In genomic region chr6:14747000-14747399, GRCm38 (mm10) we compare ENCODE assay signal across 22 mouse cellular contexts. TPM values are rescaled to one million over a fixed set of nuclear protein-coding genes. Genes with fewer than 3 reads are reported as not detected.
DNase-seq lines count a peak whose midpoint lies in the region; ATAC-seq and TF ChIP-seq lines count a peak whose summit lies in the region.
"Had no signal": no experiment of that assay in that cellular context is flagged by ENCODE, and none has a peak within 500 bp of the region (broad histone marks: within the 10 kb centered on the region; RNA-seq: fewer than 3 reads in every experiment).

No protein-coding gene starts in this region.

- no peaks in the 10 kb centered on the region for H3K9me3 ChIP-seq in embryonic facial prominence, embryonic 14.5 days (ENCODE audit: control insufficient read depth, low read length)
- no peaks in the 10 kb centered on the region for H3K9me3 ChIP-seq in embryonic facial prominence, embryonic 10.5 days
- H3K9me3 ChIP-seq in intestine, embryonic 16.5 days (ENCODE audit: control insufficient read depth, low read length), result no peaks in the 10 kb centered on the region
- no peaks in the 10 kb centered on the region for H3K9me3 ChIP-seq in intestine, embryonic 15.5 days
- no peaks in the 10 kb centered on the region for H3K9me3 ChIP-seq in lung, embryonic 14.5 days (ENCODE audit: low read depth, low read length)
- no peaks in the 10 kb centered on the region for H3K9me3 ChIP-seq in limb, embryonic 13.5 days
- H3K9me3 ChIP-seq: embryonic facial prominence, embryonic 12.5 days; hindbrain, embryonic 15.5 days; liver, embryonic 13.5 days; midbrain, embryonic 13.5 days had no signal

- H3K36me3 ChIP-seq in embryonic facial prominence, embryonic 14.5 days (ENCODE audit: control insufficient read depth, insufficient read depth, low read length), result no peaks in the 10 kb centered on the region
- H3K36me3 ChIP-seq in embryonic facial prominence, embryonic 10.5 days (replicated peaks), result no peaks in the 10 kb centered on the region
- no peaks in the 10 kb centered on the region for H3K36me3 ChIP-seq in intestine, embryonic 16.5 days (ENCODE audit: control insufficient read depth, insufficient read depth, low read length)
- H3K36me3 ChIP-seq in intestine, embryonic 15.5 days, result no peaks in the 10 kb centered on the region
- H3K36me3 ChIP-seq in lung, embryonic 14.5 days (ENCODE audit: insufficient read depth), result no peaks in the 10 kb centered on the region
- H3K36me3 ChIP-seq in limb, embryonic 13.5 days, result no peaks in the 10 kb centered on the region
- H3K36me3 ChIP-seq: embryonic facial prominence, embryonic 12.5 days; hindbrain, embryonic 15.5 days; liver, embryonic 13.5 days; midbrain, embryonic 13.5 days had no signal

- TF ChIP-seq POLR2A in lung, adult 2 months (IDR thresholded peaks at IDR 0.05; ENCODE audit: borderline replicate concordance, extremely low read depth, low read depth, low read length), result no peak

- no peak overlapping the region for H3K9ac ChIP-seq in embryonic facial prominence, embryonic 14.5 days (ENCODE audit: low read depth, low read length)
- H3K9ac ChIP-seq in intestine, embryonic 16.5 days (ENCODE audit: low read depth, low read length), result no peak overlapping the region
- no peak overlapping the region for H3K9ac ChIP-seq in intestine, embryonic 15.5 days
- H3K9ac ChIP-seq in lung, embryonic 14.5 days, result no peak overlapping the region
- no peak overlapping the region for H3K9ac ChIP-seq in limb, embryonic 13.5 days
- H3K9ac ChIP-seq: embryonic facial prominence, embryonic 12.5 days; hindbrain, embryonic 15.5 days; liver, embryonic 13.5 days; midbrain, embryonic 13.5 days had no signal

- no peak overlapping the region for H3K4me3 ChIP-seq in embryonic facial prominence, embryonic 14.5 days (ENCODE audit: low read depth, low read length)
- no peak overlapping the region for H3K4me3 ChIP-seq in embryonic facial prominence, embryonic 10.5 days
- H3K4me3 ChIP-seq in intestine, embryonic 16.5 days (ENCODE audit: low read length), result no peak overlapping the region
- H3K4me3 ChIP-seq in intestine, embryonic 15.5 days (replicated peaks), result no peak overlapping the region
- H3K4me3 ChIP-seq in lung, embryonic 14.5 days (ENCODE audit: low read depth, low read length), result no peak overlapping the region
- H3K4me3 ChIP-seq in lung, adult 2 months (replicated peaks; ENCODE audit: extremely low read depth, low read depth, low read length), result no peak overlapping the region
- no peak overlapping the region for H3K4me3 ChIP-seq in limb, embryonic 13.5 days
- H3K4me3 ChIP-seq: embryonic facial prominence, embryonic 12.5 days; hindbrain, embryonic 15.5 days; liver, embryonic 13.5 days; midbrain, embryonic 13.5 days had no signal

- H3K27me3 ChIP-seq in embryonic facial prominence, embryonic 14.5 days (replicated peaks; ENCODE audit: control insufficient read depth, insufficient read depth, low read length), result no peaks in the 10 kb centered on the region
- H3K27me3 ChIP-seq in embryonic facial prominence, embryonic 10.5 days (replicated peaks; ENCODE audit: low read depth, poor library complexity, severe bottlenecking), result no peaks in the 10 kb centered on the region
- H3K27me3 ChIP-seq in intestine, embryonic 16.5 days (replicated peaks; ENCODE audit: control insufficient read depth, insufficient read depth, low read length), result no peaks in the 10 kb centered on the region
- no peaks in the 10 kb centered on the region for H3K27me3 ChIP-seq in intestine, embryonic 15.5 days (replicated peaks)
- H3K27me3 ChIP-seq in lung, embryonic 14.5 days (ENCODE audit: insufficient read depth, low read length), result no peaks in the 10 kb centered on the region
- H3K27me3 ChIP-seq in limb, embryonic 13.5 days, result no peaks in the 10 kb centered on the region
- H3K27me3 ChIP-seq: embryonic facial prominence, embryonic 12.5 days; hindbrain, embryonic 15.5 days; liver, embryonic 13.5 days; midbrain, embryonic 13.5 days; Patski had no signal

- 44% methylated on average over 2 of the region's 2 CpGs for WGBS in embryonic facial prominence, embryonic 14.5 days
- WGBS in embryonic facial prominence, embryonic 10.5 days, result 80% methylated on average over 2 of the region's 2 CpGs
- whole genome bisulfite sequencing in intestine, embryonic 16.5 days, result 57% methylated on average over 2 of the region's 2 CpGs
- WGBS in intestine, embryonic 15.5 days, result 54% methylated on average over 2 of the region's 2 CpGs
- 58% methylated on average over 2 of the region's 2 CpGs for WGBS in lung, embryonic 14.5 days
- 59% methylated on average over 2 of the region's 2 CpGs for WGBS in lung, adult 2 months
- 12% methylated on average over 2 of the region's 2 CpGs for WGBS in limb, embryonic 13.5 days

- no peak for TF ChIP-seq CTCF in lung, embryonic 14.5 days (IDR thresholded peaks at IDR 0.05; ENCODE audit: low read depth)
- TF ChIP-seq CTCF in lung, adult 2 months (IDR thresholded peaks at IDR 0.05; ENCODE audit: insufficient read depth, low read length), result no peak

- no peak for ATAC-seq in embryonic facial prominence, embryonic 14.5 days (ENCODE audit: low read depth)
- 0 out of 2 replicates have a peak, but pooled peaks have one; percentile 18 for ATAC-seq in intestine, embryonic 16.5 days
- no peak for ATAC-seq in intestine, embryonic 15.5 days
- ATAC-seq in lung, embryonic 14.5 days (ENCODE audit: insufficient read depth), result no peak; the same call in 1 of the 2 replicates
- peak; percentile 96 for ATAC-seq in limb, embryonic 13.5 days (ENCODE audit: low FRiP score, low read depth)
- ATAC-seq: forebrain, embryonic 16.5 days; intestine, postnatal 0 days; lung, postnatal 0 days; midbrain, embryonic 13.5 days; Patski had no signal

- no peak overlapping the region for H3K4me2 ChIP-seq in embryonic facial prominence, embryonic 14.5 days (ENCODE audit: low read depth, low read length)
- no peak overlapping the region for H3K4me2 ChIP-seq in intestine, embryonic 16.5 days (ENCODE audit: low read depth, low read length)
- no peak overlapping the region for H3K4me2 ChIP-seq in intestine, embryonic 15.5 days (replicated peaks)
- H3K4me2 ChIP-seq in lung, embryonic 14.5 days, result no peak overlapping the region
- H3K4me2 ChIP-seq in limb, embryonic 13.5 days (replicated peaks), result no peak overlapping the region
- H3K4me2 ChIP-seq: embryonic facial prominence, embryonic 12.5 days; hindbrain, embryonic 15.5 days; liver, embryonic 13.5 days; midbrain, embryonic 13.5 days had no signal

- 0 out of 2 replicates have a peak, but pooled peaks cover 2% of the 10 kb centered on the region for H3K4me1 ChIP-seq in embryonic facial prominence, embryonic 14.5 days (ENCODE audit: control insufficient read depth, insufficient read depth, low read length)
- H3K4me1 ChIP-seq in embryonic facial prominence, embryonic 10.5 days, result no peaks in the 10 kb centered on the region
- H3K4me1 ChIP-seq in intestine, embryonic 16.5 days (ENCODE audit: control insufficient read depth, insufficient read depth, low read length), result no peaks in the 10 kb centered on the region
- no peaks in the 10 kb centered on the region for H3K4me1 ChIP-seq in intestine, embryonic 15.5 days (replicated peaks)
- H3K4me1 ChIP-seq in lung, embryonic 14.5 days (ENCODE audit: insufficient read depth), result no peaks in the 10 kb centered on the region
- no peaks in the 10 kb centered on the region for H3K4me1 ChIP-seq in lung, adult 2 months (ENCODE audit: control insufficient read depth, insufficient read depth, low read length)
- peaks cover 12% of the 10 kb centered on the region for H3K4me1 ChIP-seq in limb, embryonic 13.5 days
- H3K4me1 ChIP-seq: embryonic facial prominence, embryonic 12.5 days; hindbrain, embryonic 15.5 days; liver, embryonic 13.5 days; midbrain, embryonic 13.5 days had no signal

- H3K27ac ChIP-seq in embryonic facial prominence, embryonic 14.5 days (replicated peaks; ENCODE audit: low read depth, low read length), result no peak overlapping the region
- no peak overlapping the region for H3K27ac ChIP-seq in embryonic facial prominence, embryonic 10.5 days (replicated peaks)
- H3K27ac ChIP-seq in intestine, embryonic 16.5 days (ENCODE audit: low read length), result no peak overlapping the region
- no peak overlapping the region for H3K27ac ChIP-seq in intestine, embryonic 15.5 days
- H3K27ac ChIP-seq in lung, embryonic 14.5 days (ENCODE audit: low read depth), result no peak overlapping the region
- H3K27ac ChIP-seq in limb, embryonic 13.5 days, result peak overlapping the region; percentile 6; the same call in 1 of the 2 replicates
- H3K27ac ChIP-seq: embryonic facial prominence, embryonic 12.5 days; hindbrain, embryonic 15.5 days; liver, embryonic 13.5 days; midbrain, embryonic 13.5 days; stomach, postnatal 0 days had no signal

- DNase-seq in embryonic facial prominence, embryonic 14.5 days (ENCODE audit: low spot score), result peak; percentile 70
- no peak for DNase-seq in embryonic facial prominence, embryonic 10.5 days (ENCODE audit: low spot score)
- DNase-seq in lung, embryonic 14.5 days, result peak; percentile 13
- DNase-seq in lung, adult 2 months, result no peak
- DNase-seq in layer of hippocampus, adult 9-11 months, result no peak
- DNase-seq: adrenal gland, adult 8-10 months; cerebellum, adult 9-11 months; heart, postnatal 36 days; layer of hippocampus, postnatal 36 days; liver, embryonic 13.5 days; right cerebral cortex, postnatal 25 days had no signal

RNA-seq across cellular contexts. Expression of gene Ppp1r3a, which starts 8.1 kb away (rescaled TPM):
- polyA plus RNA-seq in embryonic facial prominence, embryonic 14.5 days (2014; fragmentation: Nextera tagmentation; extraction: Ambion mirVana), result 1.5 and 3.0 TPM in 2 replicates
- polyA plus RNA-seq in embryonic facial prominence, embryonic 10.5 days (2016; fragmentation: Nextera tagmentation; extraction: Ambion mirVana), result 0.02 TPM in 1 of 2 replicates, not detected in the other
- polyA plus RNA-seq in intestine, embryonic 16.5 days (2015; fragmentation: Nextera tagmentation; extraction: Ambion mirVana), result not detected in 2 replicates
- 0.06 TPM in 1 of 2 replicates, not detected in the other for polyA plus RNA-seq in intestine, embryonic 15.5 days (2015; fragmentation: Nextera tagmentation; extraction: Ambion mirVana)
- polyA plus RNA-seq in lung, embryonic 14.5 days (2014; fragmentation: Nextera tagmentation; extraction: Ambion mirVana), result 0.18 TPM in 2 replicates
- polyA plus RNA-seq in lung, adult 2 months (2012; rRNA removed), result 0.06 and 0.34 TPM in 2 replicates
- polyA plus RNA-seq in limb, embryonic 13.5 days (2015; fragmentation: Nextera tagmentation; extraction: Ambion mirVana), result 0.20 and 0.27 TPM in 2 replicates
- polyA plus RNA-seq: forebrain, embryonic 16.5 days; hindbrain, embryonic 15.5 days; intestine, postnatal 0 days; liver, embryonic 13.5 days; midbrain, embryonic 13.5 days; Patski had no signal

Comparison
In these comparisons a context has a peak if more than half of its experiments do, and no peak if none do; other contexts are left out.
1. ATAC-seq: peak in intestine, embryonic 16.5 days (single experiment) and limb, embryonic 13.5 days (single experiment); none in embryonic facial prominence, embryonic 14.5 days (single experiment), intestine, embryonic 15.5 days (single experiment) and lung, embryonic 14.5 days (single experiment).
2. DNase-seq: peak in embryonic facial prominence, embryonic 14.5 days (single experiment) and lung, embryonic 14.5 days (single experiment); none in embryonic facial prominence, embryonic 10.5 days (single experiment), lung, adult 2 months (single experiment) and layer of hippocampus, adult 9-11 months (single experiment).